Mouse (Mus musculus): ENCODE data around the gene Cers4. TPM values are rescaled to one million over a fixed set of nuclear protein-coding genes. Genes with fewer than 3 reads are reported as not detected.
A peak's percentile ranks its signal among the peaks of the same experiment; 100 is the strongest.

Gene Cers4
- polyA plus RNA-seq (2015; fragmentation: Nextera tagmentation; extraction: Ambion mirVana), result 15.5 and 17.1 TPM in 2 replicates

GRCm38 (mm10) chr8:4492851-4493685 lies at the start of gene Cers4:
Cers4 (plus strand) TSS chr8:4493026.
- Histone ChIP-seq H3K4me1 (peaks cover 16% of the 10 kb centered on the region), H3K9me3 (replicated peaks) (no peaks in the 10 kb centered on the region), H3K4me2 (peak within 1 kb of the TSS; percentile 84), H3K4me3 (replicated peaks) (peak within 1 kb of the TSS; percentile 61), H3K36me3 (no peaks in the 10 kb centered on the region), H3K27ac (peak within 1 kb of the TSS; percentile 72), H3K27me3 (no peaks in the 10 kb centered on the region), H3K9ac (peak within 1 kb of the TSS; percentile 53)
- under 1% methylated on average over 35 of the region's 39 CpGs for WGBS
- peak; percentile 97 for ATAC-seq (replicated peaks; ENCODE audit: low FRiP score)

GRCm38 (mm10) chr8:4458165-4458564 lies 34.7 kb upstream of the Cers4 start:
- WGBS, result 90% methylated on average over 2 of the region's 2 CpGs
- no peak overlapping the region for H3K4me2 ChIP-seq
- H3K27me3 ChIP-seq, result no peaks in the 10 kb centered on the region
- H3K4me1 ChIP-seq, result no peaks in the 10 kb centered on the region
- H3K27ac ChIP-seq, result no peak overlapping the region
- no peaks in the 10 kb centered on the region for H3K36me3 ChIP-seq
- no peak overlapping the region for H3K9ac ChIP-seq
- no peaks in the 10 kb centered on the region for H3K9me3 ChIP-seq (replicated peaks)
- ATAC-seq (replicated peaks; ENCODE audit: low FRiP score), result no peak
- H3K4me3 ChIP-seq (replicated peaks), result no peak overlapping the region

- Histone ChIP-seq H3K27me3 (no peaks in the 10 kb centered on the region), H3K4me1 (no peaks in the 10 kb centered on the region)
- no peak for ATAC-seq (replicated peaks; ENCODE audit: low FRiP score)
Observed at GRCm38 (mm10) chr8:4463061-4463460, 29.8 kb upstream of the Cers4 start.

GRCm38 (mm10) chr8:4474419-4475187 lies 18.2 kb upstream of the Cers4 start:
- Histone ChIP-seq H3K27ac (no peak overlapping the region), H3K4me1 (no peaks in the 10 kb centered on the region), H3K9me3 (replicated peaks) (no peaks in the 10 kb centered on the region), H3K27me3 (no peaks in the 10 kb centered on the region), H3K4me3 (replicated peaks) (no peak overlapping the region), H3K36me3 (no peaks in the 10 kb centered on the region), H3K4me2 (no peak overlapping the region), H3K9ac (no peak overlapping the region)
- no peak for ATAC-seq (replicated peaks; ENCODE audit: low FRiP score)
- WGBS, result 71% methylated on average over 7 of the region's 7 CpGs

More at GRCm38 (mm10) chr8:4463061-4463460, 29.8 kb upstream of the Cers4 start:
- H3K27ac ChIP-seq, result no peak overlapping the region
- 93% methylated on average over 2 of the region's 2 CpGs for WGBS
- H3K4me3 ChIP-seq (replicated peaks), result no peak overlapping the region
- H3K4me2 ChIP-seq, result no peak overlapping the region
- no peaks in the 10 kb centered on the region for H3K36me3 ChIP-seq
- no peaks in the 10 kb centered on the region for H3K9me3 ChIP-seq (replicated peaks)
- H3K9ac ChIP-seq, result no peak overlapping the region

- H3K4me3 ChIP-seq (replicated peaks), result no peak overlapping the region
- H3K9ac ChIP-seq, result no peak overlapping the region
- ATAC-seq (replicated peaks; ENCODE audit: low FRiP score), result no peak
- WGBS, result 80% methylated on average over 4 of the region's 4 CpGs
- H3K36me3 ChIP-seq, result no peaks in the 10 kb centered on the region
- no peaks in the 10 kb centered on the region for H3K27me3 ChIP-seq
- H3K27ac ChIP-seq, result no peak overlapping the region
- H3K9me3 ChIP-seq (replicated peaks), result no peaks in the 10 kb centered on the region
- no peaks in the 10 kb centered on the region for H3K4me1 ChIP-seq
- H3K4me2 ChIP-seq, result no peak overlapping the region
Observed at GRCm38 (mm10) chr8:4481154-4481553, 11.7 kb upstream of the Cers4 start.

GRCm38 (mm10) chr8:4481586-4481985 lies 11.2 kb upstream of the Cers4 start:
- H3K9me3 ChIP-seq (replicated peaks), result no peaks in the 10 kb centered on the region

GRCm38 (mm10) chr8:4482501-4482900 lies 10.3 kb upstream of the Cers4 start:
- Histone ChIP-seq H3K36me3 (no peaks in the 10 kb centered on the region), H3K4me2 (no peak overlapping the region), H3K27ac (no peak overlapping the region), H3K4me1 (no peaks in the 10 kb centered on the region), H3K4me3 (replicated peaks) (no peak overlapping the region), H3K27me3 (no peaks in the 10 kb centered on the region), H3K9me3 (replicated peaks) (no peaks in the 10 kb centered on the region), H3K9ac (no peak overlapping the region)
- ATAC-seq (replicated peaks; ENCODE audit: low FRiP score), result no peak
- WGBS, result 74% methylated on average over 4 of the region's 4 CpGs

More at GRCm38 (mm10) chr8:4481586-4481985, 11.2 kb upstream of the Cers4 start:
- H3K27ac ChIP-seq, result no peak overlapping the region
- 78% methylated on average over 4 of the region's 4 CpGs for WGBS
- no peak overlapping the region for H3K4me3 ChIP-seq (replicated peaks)
- no peak overlapping the region for H3K4me2 ChIP-seq
- H3K4me1 ChIP-seq, result no peaks in the 10 kb centered on the region
- no peak overlapping the region for H3K9ac ChIP-seq
- no peak for ATAC-seq (replicated peaks; ENCODE audit: low FRiP score)
- H3K27me3 ChIP-seq, result no peaks in the 10 kb centered on the region
- H3K36me3 ChIP-seq, result no peaks in the 10 kb centered on the region

- no peak overlapping the region for H3K4me2 ChIP-seq
- 72% methylated on average over 6 of the region's 6 CpGs for WGBS
Observed at GRCm38 (mm10) chr8:4483330-4483729, 9.5 kb upstream of the Cers4 start.

GRCm38 (mm10) chr8:4493686-4494440 lies 1.0 kb downstream of the Cers4 start:
- Histone ChIP-seq H3K9me3 (replicated peaks) (no peaks in the 10 kb centered on the region), H3K4me1 (peaks cover 16% of the 10 kb centered on the region), H3K4me2 (peak overlapping the region; percentile 84), H3K36me3 (no peaks in the 10 kb centered on the region), H3K27me3 (no peaks in the 10 kb centered on the region), H3K27ac (peak overlapping the region; percentile 72), H3K9ac (peak overlapping the region; percentile 53), H3K4me3 (replicated peaks) (peak overlapping the region; percentile 61)
- peak; percentile 24 for ATAC-seq (replicated peaks; ENCODE audit: low FRiP score)
- WGBS, result 11% methylated on average over 21 of the region's 21 CpGs

More at GRCm38 (mm10) chr8:4483330-4483729, 9.5 kb upstream of the Cers4 start:
- no peaks in the 10 kb centered on the region for H3K9me3 ChIP-seq (replicated peaks)
- H3K4me1 ChIP-seq, result no peaks in the 10 kb centered on the region
- H3K9ac ChIP-seq, result no peak overlapping the region
- H3K27me3 ChIP-seq, result no peaks in the 10 kb centered on the region
- H3K36me3 ChIP-seq, result no peaks in the 10 kb centered on the region
- H3K27ac ChIP-seq, result no peak overlapping the region
- ATAC-seq (replicated peaks; ENCODE audit: low FRiP score), result no peak
- H3K4me3 ChIP-seq (replicated peaks), result no peak overlapping the region

GRCm38 (mm10) chr8:4495976-4496375 lies 3.1 kb downstream of the Cers4 start:
- Histone ChIP-seq H3K4me2 (no peak overlapping the region), H3K27me3 (no peaks in the 10 kb centered on the region), H3K9me3 (replicated peaks) (no peaks in the 10 kb centered on the region), H3K36me3 (no peaks in the 10 kb centered on the region), H3K9ac (no peak overlapping the region), H3K27ac (no peak overlapping the region), H3K4me1 (peaks cover 16% of the 10 kb centered on the region), H3K4me3 (replicated peaks) (no peak overlapping the region)
- 56% methylated on average over 6 of the region's 6 CpGs for WGBS
- no peak for ATAC-seq (replicated peaks; ENCODE audit: low FRiP score)

- Histone ChIP-seq H3K9me3 (replicated peaks) (no peaks in the 10 kb centered on the region), H3K36me3 (no peaks in the 10 kb centered on the region), H3K4me3 (replicated peaks) (no peak overlapping the region), H3K4me2 (no peak overlapping the region), H3K27ac (no peak overlapping the region), H3K9ac (no peak overlapping the region), H3K27me3 (no peaks in the 10 kb centered on the region), H3K4me1 (peaks cover 14% of the 10 kb centered on the region)
- no peak for ATAC-seq (replicated peaks; ENCODE audit: low FRiP score)
- 97% methylated on average over 1 of the region's 1 CpGs for WGBS
Observed at GRCm38 (mm10) chr8:4497610-4498009, 4.8 kb downstream of the Cers4 start.
